Mouse (Mus musculus): ENCODE data around the gene Gzmn. TPM values are rescaled to one million over a fixed set of nuclear protein-coding genes. Genes with fewer than 3 reads are reported as not detected.
"Not testable (repeated sequence)": the region's sequence is repeated elsewhere in the genome, so short reads cannot be mapped to it uniquely, and the experiment has no call there.

Gene Gzmn
- total RNA-seq (2021), result not detected

GRCm38 (mm10) chr14:56174499-56174898 lies at the start of gene Gzmn:
Gzmn (minus strand) TSS chr14:56174599.
- DNase-seq (ENCODE audit: low spot score in 2 of 2), result no peak
- intact Hi-C loops (cut with DNase I), result no loop called here

- intact Hi-C loops (cut with DNase I), result no loop called here
- DNase-seq (ENCODE audit: low spot score in 2 of 2), result no peak
These were observed 36.9 kb upstream of the Gzmn start, which contains the start of gene Gzmf for GRCm38 (mm10) chr14:56211317-56211716. Gzmf (minus strand) TSS chr14:56211417.

DNA sequence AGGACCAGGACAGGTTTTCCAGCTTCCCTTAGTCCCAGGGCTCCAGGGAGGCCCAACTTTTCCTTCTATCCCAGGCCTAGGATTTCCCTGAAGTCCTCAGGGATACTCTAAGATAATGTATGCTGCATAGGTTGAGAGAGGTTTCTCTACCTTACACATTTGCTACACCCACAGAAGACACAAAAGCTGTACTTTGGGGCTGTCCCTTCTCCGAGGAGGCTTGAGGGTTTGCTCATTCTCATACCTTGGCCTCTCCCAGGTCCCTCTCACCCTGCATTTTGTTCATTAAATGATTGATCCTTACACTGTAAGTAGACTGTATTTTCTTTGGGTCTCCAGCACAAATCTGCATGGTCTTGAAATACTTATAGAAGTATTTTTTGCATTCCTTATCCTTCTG lies 31.2 kb upstream of the Gzmn start:
- DNase-seq (ENCODE audit: low spot score in 2 of 2), result no peak
- intact Hi-C loops (cut with DNase I), result loop anchor here (10.0 kb wide), 1 partner anchor 99 kb away; no protein-coding TSS in a partner anchor

DNA sequence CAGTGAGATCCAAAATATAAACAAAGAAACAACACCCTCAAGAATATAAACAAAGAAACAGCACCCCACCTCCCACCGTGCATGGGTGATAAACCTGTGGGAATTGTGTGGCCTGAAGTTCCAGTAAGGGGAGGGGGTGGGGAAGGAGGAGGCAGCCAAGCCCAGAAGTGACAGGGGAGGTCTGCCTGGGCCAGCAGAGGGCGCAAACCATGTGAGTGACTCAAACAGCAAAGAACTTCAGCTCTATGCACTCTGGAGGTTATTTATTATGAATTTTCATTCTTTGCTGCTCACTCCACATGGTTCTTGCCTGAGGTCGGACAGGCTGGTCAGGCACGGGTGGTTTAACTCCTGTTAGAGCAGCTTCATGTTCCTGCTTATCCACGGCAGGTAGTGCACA lies 30.6 kb upstream of the Gzmn start:
- DNase-seq (ENCODE audit: low spot score in 2 of 2), result not testable (repeated sequence)
- intact Hi-C loops (cut with DNase I), result loop anchor here (10.0 kb wide), 1 partner anchor 100 kb away; no protein-coding TSS in a partner anchor

- DNase-seq (ENCODE audit: low spot score in 2 of 2), result peak; percentile 58 to 70
- intact Hi-C loops (cut with DNase I), result loop anchor here (10.0 kb wide), 1 partner anchor 101 kb away; no protein-coding TSS in a partner anchor
These were observed 29.6 kb upstream of the Gzmn start for GRCm38 (mm10) chr14:56203975-56204374.

GRCm38 (mm10) chr14:56186946-56187345 lies 12.5 kb upstream of the Gzmn start:
- DNase-seq (ENCODE audit: low spot score in 2 of 2), result no peak
- intact Hi-C loops (cut with DNase I), result no loop called here

DNA sequence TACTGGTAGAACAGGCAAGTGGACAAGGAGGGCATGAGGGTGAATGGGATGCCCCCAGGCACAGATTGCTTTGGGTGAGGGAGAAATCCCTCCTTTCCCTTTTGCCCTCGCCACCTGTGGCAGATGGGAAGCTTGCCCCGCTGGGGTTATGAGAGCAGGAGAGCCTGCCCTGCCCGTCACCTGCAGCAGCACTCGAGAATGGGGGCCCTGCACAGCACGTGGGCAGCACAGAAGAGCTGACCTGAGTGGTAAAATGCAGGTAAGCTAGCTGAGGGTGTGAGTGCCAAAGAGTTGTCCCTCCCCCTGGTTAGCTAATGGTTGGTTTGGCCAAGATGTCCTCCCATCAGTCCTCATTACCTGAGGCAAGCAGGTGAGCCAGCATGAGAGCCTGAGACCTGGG lies 12.1 kb upstream of the Gzmn start:
- DNase-seq (ENCODE audit: low spot score in 2 of 2), result no peak
- intact Hi-C loops (cut with DNase I), result no loop called here

- intact Hi-C loops (cut with DNase I), result not testable (repeated sequence)
- DNase-seq (ENCODE audit: low spot score in 2 of 2), result peak in 1 of 2 experiments; percentile 27
These were observed 3.3 kb upstream of the Gzmn start for GRCm38 (mm10) chr14:56177651-56178050.

GRCm38 (mm10) chr14:56173396-56173795 lies 1.0 kb downstream of the Gzmn start:
- peak in 1 of 2 experiments; percentile 23 for DNase-seq (ENCODE audit: low spot score in 2 of 2)
- intact Hi-C loops (cut with DNase I), result no loop called here

DNA sequence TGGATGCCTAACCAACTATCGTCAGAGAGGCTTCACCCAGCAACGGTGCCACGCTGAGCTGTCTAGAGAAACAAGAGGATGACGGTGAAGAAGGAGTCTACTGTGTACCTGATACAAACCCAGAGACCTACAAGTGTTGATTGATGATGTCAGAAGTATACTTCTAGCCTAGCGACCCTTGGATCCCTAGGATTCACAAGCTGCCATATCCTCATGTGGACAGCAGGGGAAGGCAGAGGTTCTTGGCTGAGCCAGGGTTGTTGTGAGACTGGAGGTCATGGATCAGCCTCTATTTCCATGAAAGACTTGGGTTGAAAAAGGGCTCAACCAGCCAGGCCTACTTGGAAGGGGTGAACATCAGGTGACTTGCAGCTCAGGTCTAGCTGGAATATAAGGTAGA lies 1.7 kb downstream of the Gzmn start:
- DNase-seq (ENCODE audit: low spot score in 2 of 2), result no peak
- intact Hi-C loops (cut with DNase I), result no loop called here

GRCm38 (mm10) chr14:56168009-56168408 lies 6.4 kb downstream of the Gzmn start:
- intact Hi-C loops (cut with DNase I), result no loop called here
- DNase-seq (ENCODE audit: low spot score in 2 of 2), result peak; percentile 33 to 84

GRCm38 (mm10) chr14:56162109-56162508 lies 12.3 kb downstream of the Gzmn start:
- intact Hi-C loops (cut with DNase I), result no loop called here
- no peak for DNase-seq (ENCODE audit: low spot score in 2 of 2)

DNA sequence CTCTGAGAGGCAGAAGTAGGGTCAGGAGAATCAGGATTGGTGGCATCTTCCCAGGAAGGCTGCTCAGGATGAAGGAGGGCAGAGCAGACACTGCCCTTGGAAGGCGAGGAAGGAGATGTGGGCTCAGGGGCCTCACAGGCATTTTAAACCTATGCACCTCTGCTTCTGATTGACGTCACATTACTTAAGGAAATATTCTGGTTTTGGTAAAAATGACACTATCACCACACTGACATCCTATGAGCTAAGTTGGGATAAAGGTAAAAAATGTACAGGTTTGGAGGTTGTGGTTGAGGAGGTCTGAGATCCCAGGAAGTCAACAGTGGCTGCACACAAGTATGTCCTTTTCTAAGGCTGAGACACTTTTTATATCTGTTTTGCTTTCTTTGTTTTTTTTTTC lies 14.9 kb downstream of the Gzmn start, which contains the start of gene Gzmg:
Gene Gzmg, minus strand, starts transcription at position 101 of the 400 bp plus-strand sequence.
- intact Hi-C loops (cut with DNase I); DNase-seq (ENCODE audit: low spot score in 2 of 2): not testable (repeated sequence)

DNA sequence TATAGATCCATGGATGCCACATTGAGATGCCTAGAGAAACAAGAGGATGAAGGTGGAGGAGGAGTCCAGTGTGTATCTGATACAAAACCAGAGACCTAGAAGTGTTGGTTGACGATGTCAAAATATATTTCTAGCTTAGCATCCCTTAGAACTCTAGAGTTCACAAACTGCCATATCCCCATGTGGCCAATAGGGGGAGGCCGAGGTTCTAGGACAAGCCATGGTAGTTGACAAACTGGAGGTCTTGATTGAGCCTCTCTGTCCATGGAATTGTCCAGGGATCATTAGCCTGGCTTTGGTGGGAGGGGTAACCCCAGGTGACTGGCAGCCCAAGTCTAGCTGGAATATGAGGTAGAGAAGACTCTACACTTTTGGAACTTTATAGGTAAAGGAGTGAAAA lies 19.1 kb downstream of the Gzmn start:
- intact Hi-C loops (cut with DNase I), result no loop called here
- DNase-seq (ENCODE audit: low spot score in 2 of 2), result no peak

DNA sequence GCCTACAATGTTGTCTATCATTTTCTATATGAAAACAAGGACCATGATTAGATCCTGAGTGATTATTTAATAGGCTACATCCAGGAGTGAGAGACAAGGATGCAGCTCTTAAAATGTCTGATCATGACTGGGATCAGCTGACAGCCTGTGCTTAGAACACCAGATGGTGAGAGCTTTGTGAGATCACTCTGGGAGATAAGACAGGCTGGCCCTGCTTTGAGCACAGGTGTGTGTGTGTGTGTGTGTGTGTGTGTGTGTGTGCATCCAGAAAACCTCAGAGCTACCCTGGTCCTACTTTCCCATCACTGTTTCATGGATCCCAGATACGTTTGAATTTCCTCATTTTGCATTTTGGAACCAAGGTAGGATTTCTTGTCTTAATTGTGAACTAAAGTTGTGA lies 40.7 kb downstream of the Gzmn start:
- intact Hi-C loops (cut with DNase I); DNase-seq (ENCODE audit: low spot score in 2 of 2): not testable (repeated sequence)

DNA sequence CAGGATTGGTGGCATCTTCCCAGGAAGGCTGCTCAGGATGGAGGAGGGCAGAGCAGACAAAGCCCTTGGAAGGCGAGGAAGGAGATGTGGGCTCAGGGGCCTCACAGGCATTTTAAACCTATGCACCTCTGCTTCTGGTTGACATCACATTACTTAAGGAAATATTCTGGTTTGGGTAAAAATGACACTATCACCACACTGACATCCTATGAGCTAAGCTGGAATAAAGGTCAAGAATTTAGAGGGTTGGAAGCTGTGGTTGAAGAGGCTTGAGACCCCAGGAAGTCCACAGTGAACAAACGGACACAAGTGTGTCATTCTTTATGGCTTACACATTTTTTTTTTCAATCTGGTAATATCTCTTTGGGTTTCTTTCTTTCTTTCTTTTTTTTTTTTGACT lies 41.9 kb downstream of the Gzmn start, which contains the start of gene Gzmd:
Gene Gzmd, minus strand, starts transcription at position 101 of the 400 bp plus-strand sequence.
- DNase-seq (ENCODE audit: low spot score in 2 of 2); intact Hi-C loops (cut with DNase I): not testable (repeated sequence)

GRCm38 (mm10) chr14:56128341-56128740 lies 46.1 kb downstream of the Gzmn start:
- intact Hi-C loops (cut with DNase I), result no loop called here
- DNase-seq (ENCODE audit: low spot score in 2 of 2), result no peak

- DNase-seq (ENCODE audit: low spot score in 2 of 2), result no peak
- intact Hi-C loops (cut with DNase I), result no loop called here
These were observed 50.9 kb downstream of the Gzmn start for GRCm38 (mm10) chr14:56123516-56123915.

GRCm38 (mm10) chr14:56120525-56120924 lies 53.9 kb downstream of the Gzmn start, which contains the start of gene Gzme:
Gzme (minus strand) TSS chr14:56120625.
- intact Hi-C loops (cut with DNase I), result no loop called here
- no peak for DNase-seq (ENCODE audit: low spot score in 2 of 2)
